ENCODE assay signal across 10 mouse cellular contexts in the genomic region with DNA sequence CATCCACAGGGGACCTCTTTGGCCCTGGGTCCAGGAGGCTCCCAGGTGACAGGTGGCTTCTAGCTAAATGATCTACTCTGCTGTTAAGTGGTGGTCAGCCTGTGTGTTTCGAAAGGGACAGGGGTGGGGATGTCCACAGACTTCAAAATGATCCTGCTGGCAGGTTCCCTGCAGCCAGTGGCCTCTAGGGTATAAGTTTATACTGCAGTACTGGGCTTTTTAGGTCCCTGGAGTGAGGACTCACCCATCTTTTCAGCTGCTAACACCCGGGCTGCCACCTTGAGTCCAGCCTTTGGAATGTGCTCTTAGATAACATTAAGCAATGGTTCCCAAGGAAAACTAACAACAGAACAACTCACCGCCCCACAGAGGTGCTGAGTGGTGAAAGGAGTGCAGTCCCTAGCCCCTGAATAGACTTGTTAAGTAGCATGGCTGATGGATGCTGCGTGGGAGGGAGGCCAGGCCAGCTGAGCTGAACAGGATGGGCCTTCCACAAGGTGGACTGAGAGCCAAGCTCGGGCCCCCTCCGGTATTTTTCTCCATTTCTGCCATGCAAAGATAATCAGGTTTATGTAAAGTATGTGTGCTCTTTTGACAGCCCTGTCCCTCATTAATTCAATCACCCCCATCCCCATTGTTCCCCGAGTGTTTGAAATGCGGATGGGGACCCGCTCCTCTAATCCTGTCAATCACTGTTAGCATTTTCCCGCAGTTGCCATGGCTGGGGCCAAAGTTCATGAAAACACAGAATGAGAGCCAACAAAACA.
A peak's percentile ranks its signal among the peaks of the same experiment; 100 is the strongest.
DNase-seq lines count a peak whose midpoint lies in the region; ATAC-seq and TF ChIP-seq lines count a peak whose summit lies in the region.
"Had no signal": no experiment of that assay in that cellular context is flagged by ENCODE, and none has a peak within 500 bp of the region (broad histone marks: within the 10 kb centered on the region; RNA-seq: fewer than 3 reads in every experiment).

No protein-coding gene starts in this region.

- H3K4me1 ChIP-seq in forebrain, embryonic 15.5 days, result peaks cover 11% of the 10 kb centered on the region
- H3K4me1 ChIP-seq in midbrain, embryonic 12.5 days, result peaks cover 31% of the 10 kb centered on the region
- H3K4me1 ChIP-seq in liver, embryonic 11.5 days (replicated peaks; ENCODE audit: control insufficient read depth, insufficient read depth, low read length), result no peaks in the 10 kb centered on the region
- no peaks in the 10 kb centered on the region for H3K4me1 ChIP-seq in liver, postnatal 0 days (ENCODE audit: insufficient read depth)
- H3K4me1 ChIP-seq: limb, embryonic 13.5 days had no signal

- TF ChIP-seq CTCF in brain, embryonic 14.5 days (IDR thresholded peaks at IDR 0.05; ENCODE audit: borderline replicate concordance, extremely low read depth, insufficient read depth, insufficient read length), result no peak
- no peak for TF ChIP-seq CTCF in liver, postnatal 0 days (IDR thresholded peaks at IDR 0.05; ENCODE audit: low read depth)

- no peaks in the 10 kb centered on the region for H3K36me3 ChIP-seq in forebrain, embryonic 15.5 days
- H3K36me3 ChIP-seq in midbrain, embryonic 12.5 days, result no peaks in the 10 kb centered on the region
- no peaks in the 10 kb centered on the region for H3K36me3 ChIP-seq in liver, embryonic 11.5 days (ENCODE audit: control insufficient read depth, insufficient read depth, low read length)
- H3K36me3 ChIP-seq in liver, postnatal 0 days (replicated peaks; ENCODE audit: insufficient read depth, low read length), result no peaks in the 10 kb centered on the region
- H3K36me3 ChIP-seq: limb, embryonic 13.5 days had no signal

- H3K4me2 ChIP-seq in forebrain, embryonic 15.5 days (replicated peaks), result no peak overlapping the region
- H3K4me2 ChIP-seq in midbrain, embryonic 12.5 days (replicated peaks), result peak overlapping the region; percentile 8; the same call in 1 of the 2 replicates
- H3K4me2 ChIP-seq in liver, embryonic 11.5 days, result no peak overlapping the region
- H3K4me2 ChIP-seq in liver, postnatal 0 days (ENCODE audit: low read depth, low read length), result no peak overlapping the region
- H3K4me2 ChIP-seq: limb, embryonic 13.5 days had no signal

- no peak overlapping the region for H3K27ac ChIP-seq in forebrain, embryonic 15.5 days (replicated peaks)
- H3K27ac ChIP-seq in midbrain, embryonic 12.5 days (replicated peaks), result peak overlapping the region; percentile 88
- H3K27ac ChIP-seq in liver, embryonic 11.5 days (ENCODE audit: low read depth, low read length), result no peak overlapping the region
- no peak overlapping the region for H3K27ac ChIP-seq in liver, postnatal 0 days (ENCODE audit: low read depth)
- H3K27ac ChIP-seq: limb, embryonic 13.5 days had no signal

- H3K9ac ChIP-seq in forebrain, embryonic 15.5 days (replicated peaks), result no peak overlapping the region
- no peak overlapping the region for H3K9ac ChIP-seq in midbrain, embryonic 12.5 days (replicated peaks)
- H3K9ac ChIP-seq in liver, embryonic 11.5 days (ENCODE audit: low read depth, low read length), result no peak overlapping the region
- no peak overlapping the region for H3K9ac ChIP-seq in liver, postnatal 0 days (replicated peaks)
- H3K9ac ChIP-seq: limb, embryonic 13.5 days had no signal

- WGBS in forebrain, embryonic 15.5 days, result 6% methylated on average over 10 of the region's 10 CpGs
- 10% methylated on average over 10 of the region's 10 CpGs for WGBS in midbrain, embryonic 12.5 days
- 33% methylated on average over 10 of the region's 10 CpGs for WGBS in liver, embryonic 11.5 days
- WGBS in liver, postnatal 0 days (ENCODE audit: insufficient replicate concordance), result 34% methylated on average over 10 of the region's 10 CpGs

- peaks cover 56% of the 10 kb centered on the region for H3K27me3 ChIP-seq in forebrain, embryonic 15.5 days
- peaks cover 75% of the 10 kb centered on the region for H3K27me3 ChIP-seq in midbrain, embryonic 12.5 days
- H3K27me3 ChIP-seq in liver, embryonic 11.5 days (replicated peaks; ENCODE audit: control insufficient read depth, insufficient read depth, low read length), result no peaks in the 10 kb centered on the region
- no peaks in the 10 kb centered on the region for H3K27me3 ChIP-seq in liver, postnatal 0 days (ENCODE audit: insufficient read depth, low read length)

- no peak for TF ChIP-seq POLR2A in brain, embryonic 14.5 days (IDR thresholded peaks at IDR 0.05; ENCODE audit: borderline replicate concordance, extremely low read depth, insufficient read depth, insufficient read length, poor library complexity, severe bottlenecking)

- H3K4me3 ChIP-seq in forebrain, embryonic 15.5 days, result no peak overlapping the region
- no peak overlapping the region for H3K4me3 ChIP-seq in midbrain, embryonic 12.5 days
- H3K4me3 ChIP-seq in liver, embryonic 11.5 days (ENCODE audit: low read depth, low read length), result no peak overlapping the region
- no peak overlapping the region for H3K4me3 ChIP-seq in liver, postnatal 0 days (ENCODE audit: low read depth, low read length)
- H3K4me3 ChIP-seq: limb, embryonic 13.5 days had no signal

- ATAC-seq in forebrain, embryonic 15.5 days (replicated peaks), result peak; percentile 87
- peak; percentile 93 for ATAC-seq in midbrain, embryonic 12.5 days (ENCODE audit: low FRiP score, low read depth)
- ATAC-seq in liver, embryonic 11.5 days (replicated peaks; ENCODE audit: low FRiP score), result no peak
- ATAC-seq in liver, postnatal 0 days, result no peak

- no peaks in the 10 kb centered on the region for H3K9me3 ChIP-seq in forebrain, embryonic 15.5 days
- H3K9me3 ChIP-seq in midbrain, embryonic 12.5 days, result no peaks in the 10 kb centered on the region
- H3K9me3 ChIP-seq in liver, embryonic 11.5 days (ENCODE audit: control insufficient read depth, low read length), result no peaks in the 10 kb centered on the region
- H3K9me3 ChIP-seq in liver, postnatal 0 days (ENCODE audit: low read length), result no peaks in the 10 kb centered on the region
- H3K9me3 ChIP-seq: limb, embryonic 13.5 days had no signal

- peak; percentile 76 for DNase-seq in heart, adult 11 months
- DNase-seq in heart, adult 18-20 months, result no peak
- DNase-seq in brain, embryonic 14.5 days (ENCODE audit: low read depth), result peak; percentile 94
- no peak for DNase-seq in liver, embryonic 11.5 days (ENCODE audit: low spot score)
- DNase-seq in spleen, postnatal 14 days (ENCODE audit: low spot score in 2 of 2), result no peak
- no peak for DNase-seq in liver, postnatal 0 days
- DNase-seq: heart, postnatal 4 days had no signal

- TF ChIP-seq EP300 in liver, postnatal 0 days (IDR thresholded peaks at IDR 0.05; ENCODE audit: low read depth), result no peak

Comparison
In these comparisons a context has a peak if more than half of its experiments do, and no peak if none do; other contexts are left out.
1. DNase-seq: peak in heart, adult 11 months (single experiment) and brain, embryonic 14.5 days (single experiment); none in heart, adult 18-20 months (0 of 2), liver, embryonic 11.5 days (single experiment), spleen, postnatal 14 days (0 of 2) and liver, postnatal 0 days (single experiment).
2. ATAC-seq: peak in forebrain, embryonic 15.5 days (single experiment) and midbrain, embryonic 12.5 days (single experiment); none in liver, embryonic 11.5 days (single experiment) and liver, postnatal 0 days (single experiment).